Mouse (Mus musculus) MEL (cell line): Measurements from ENCODE around the gene Gm11541. TPM values are rescaled to one million over a fixed set of nuclear protein-coding genes. Genes with fewer than 3 reads are reported as not detected.

ENCODE experiments used
- DNase-seq: peaks from one replicate; pipeline ENCODE4 v3.0.0; 2011; ENCODE audit warnings: low read depth, low spot score
- H3K27ac ChIP-seq: 2 replicates; pipeline ENCODE4 v1.5.1; 2012; ENCODE audit warnings: low read depth, mild to moderate bottlenecking, control low read depth, low read length, moderate library complexity; ENCODE audit not compliant: control insufficient read depth
- H3K27me3 ChIP-seq, 2 experiments: fragments of 150-350 bp in 1 of 2; sonication (generic) in 1 of 2; 2 replicates each; pipeline ENCODE4 v1.6.1; 2012; ENCODE audit warnings: low read length in 2 of 2, mild to moderate bottlenecking in 2 of 2, improper control_type of control experiment in 1 of 2, moderate library complexity in 1 of 2; ENCODE audit not compliant: insufficient read depth in 2 of 2, control insufficient read depth in 1 of 2
- H3K36me3 ChIP-seq, 2 experiments: 2 replicates each; pipeline ENCODE4 v1.6.1; 2012 to 2014; ENCODE audit warnings: low read length in 2 of 2, improper control_type of control experiment in 1 of 2, inconsistent platforms in 1 of 2, mild to moderate bottlenecking in 1 of 2; ENCODE audit not compliant: insufficient read depth in 2 of 2, control insufficient read depth in 1 of 2
- H3K4me1 ChIP-seq, 2 experiments: fragments of 150-350 bp in 1 of 2; sonication (generic) in 1 of 2; 2 replicates each; pipeline ENCODE4 v1.6.1; 2012; ENCODE audit warnings: low read length in 2 of 2, improper control_type of control experiment in 1 of 2, mild to moderate bottlenecking in 1 of 2; ENCODE audit not compliant: insufficient read depth in 2 of 2, control insufficient read depth in 1 of 2
- H3K4me3 ChIP-seq, 2 experiments: fragments of 150-350 bp in 1 of 2; sonication (generic) in 1 of 2; 2 replicates each; pipeline ENCODE4 v1.5.1; 2012; ENCODE audit warnings: low read depth in 2 of 2, low read length in 2 of 2, mild to moderate bottlenecking in 2 of 2, moderate library complexity in 2 of 2, control low read depth in 1 of 2, improper control_type of control experiment in 1 of 2; ENCODE audit not compliant: control insufficient read depth in 1 of 2, insufficient read depth in 1 of 2
- H3K79me2 ChIP-seq: 2 replicates; pipeline ENCODE4 v1.6.1; 2012; ENCODE audit warnings: mild to moderate bottlenecking, low read length, moderate library complexity; ENCODE audit not compliant: control insufficient read depth, poor library complexity, insufficient read depth
- H3K9ac ChIP-seq: 2 replicates; pipeline ENCODE4 v1.6.1; 2012; ENCODE audit warnings: low read depth, mild to moderate bottlenecking, control low read depth, low read length, moderate library complexity; ENCODE audit not compliant: control insufficient read depth, poor library complexity, severe bottlenecking
- H3K9me3 ChIP-seq: fragments of 150-350 bp; sonication (generic); replicated peaks from 2 replicates; pipeline ENCODE4 v1.6.1; 2012; ENCODE audit warnings: mild to moderate bottlenecking, low read length, improper control_type of control experiment, moderate library complexity; ENCODE audit not compliant: insufficient read depth
- CTCF ChIP-seq, 3 experiments: IDR thresholded peaks in 2 of 3; conservative IDR thresholded peaks in 1 of 3; 2 replicates each; pipeline ENCODE4 v1.5.1; 2011 to 2012; ENCODE audit warnings: low read length in 3 of 3, low read depth in 2 of 3, mild to moderate bottlenecking in 2 of 3, improper control_type of control experiment in 1 of 3, inconsistent platforms in 1 of 3, mixed read lengths in 1 of 3, moderate library complexity in 1 of 3; ENCODE audit not compliant: control insufficient read depth in 1 of 3, insufficient read depth in 1 of 3, poor library complexity in 1 of 3, severe bottlenecking in 1 of 3
- E2F4 ChIP-seq: IDR thresholded peaks from 2 replicates; pipeline ENCODE4 v1.6.1; 2011; ENCODE audit warnings: low read depth, low read length, improper control_type of control experiment, borderline replicate concordance
- ETS1 ChIP-seq: IDR thresholded peaks from 2 replicates; pipeline ENCODE4 v1.6.1; 2012; ENCODE audit warnings: low read depth, mild to moderate bottlenecking, inconsistent platforms, low read length, improper control_type of control experiment, moderate library complexity
- GABPA ChIP-seq: IDR thresholded peaks from 2 replicates; pipeline ENCODE4 v1.6.1; 2012; ENCODE audit warnings: low read depth, mild to moderate bottlenecking, inconsistent platforms, low read length, improper control_type of control experiment, moderate library complexity
- JUND ChIP-seq: IDR thresholded peaks from 2 replicates; pipeline ENCODE4 v1.6.1; 2011; ENCODE audit warnings: low read depth, mild to moderate bottlenecking, improper control_type of control experiment, low read length
- KAT2A ChIP-seq: conservative IDR thresholded peaks from 2 replicates; pipeline ENCODE4 v1.6.1; 2012; ENCODE audit warnings: low read depth, low read length, improper control_type of control experiment, inconsistent platforms
- MAZ ChIP-seq: IDR thresholded peaks from 2 replicates; pipeline ENCODE4 v1.6.1; 2012; ENCODE audit warnings: low read depth, mild to moderate bottlenecking, inconsistent platforms, low read length, improper control_type of control experiment
- MYB ChIP-seq: IDR thresholded peaks from 2 replicates; pipeline ENCODE4 v1.6.1; 2011; ENCODE audit warnings: mild to moderate bottlenecking, low read depth, low read length, improper control_type of control experiment
- NELFE ChIP-seq: IDR thresholded peaks from 2 replicates; pipeline ENCODE4 v1.6.1; 2011; ENCODE audit warnings: low read depth, low read length, improper control_type of control experiment
- NRF1 ChIP-seq: IDR thresholded peaks from 2 replicates; pipeline ENCODE4 v1.6.1; 2014; ENCODE audit warnings: low read depth, mild to moderate bottlenecking, inconsistent platforms, low read length, improper control_type of control experiment, moderate library complexity; ENCODE audit not compliant: poor library complexity, insufficient read depth, severe bottlenecking
- POLR2AphosphoS5 ChIP-seq: IDR thresholded peaks from 2 replicates; pipeline ENCODE4 v1.6.1; 2012; ENCODE audit warnings: low read depth, borderline replicate concordance, mild to moderate bottlenecking, inconsistent platforms, low read length, moderate library complexity, mixed read lengths
- RCOR1 ChIP-seq: IDR thresholded peaks from 2 replicates; pipeline ENCODE4 v1.6.1; 2012; ENCODE audit warnings: low read depth, mild to moderate bottlenecking, inconsistent platforms, low read length, improper control_type of control experiment
- TCF12 ChIP-seq: IDR thresholded peaks from 2 replicates; pipeline ENCODE4 v1.6.1; 2014; ENCODE audit warnings: low read depth, mild to moderate bottlenecking, inconsistent platforms, low read length, improper control_type of control experiment, moderate library complexity
- USF1 ChIP-seq: IDR thresholded peaks from 2 replicates; pipeline ENCODE4 v1.6.1; 2014; ENCODE audit warnings: low read depth, mild to moderate bottlenecking, inconsistent platforms, low read length, improper control_type of control experiment, moderate library complexity
- USF2 ChIP-seq, 2 experiments: IDR thresholded peaks; 2 replicates each; pipeline ENCODE4 v1.6.1; 2011 to 2012; ENCODE audit warnings: improper control_type of control experiment in 2 of 2, low read length in 2 of 2, borderline replicate concordance in 1 of 2, inconsistent platforms in 1 of 2, low read depth in 1 of 2, mild to moderate bottlenecking in 1 of 2; ENCODE audit not compliant: insufficient read depth in 1 of 2
- ZC3H11A ChIP-seq: IDR thresholded peaks from 2 replicates; pipeline ENCODE4 v1.6.1; 2012; ENCODE audit warnings: low read depth, mild to moderate bottlenecking, inconsistent platforms, low read length, improper control_type of control experiment
- ZMIZ1 ChIP-seq: IDR thresholded peaks from 2 replicates; pipeline ENCODE4 v1.6.1; 2012; ENCODE audit warnings: low read depth, mild to moderate bottlenecking, inconsistent platforms, low read length, improper control_type of control experiment, moderate library complexity
- polyA plus RNA-seq, 2 experiments: library from polyadenylated mRNA; stranded (reverse) in 1 of 2; unstranded in 1 of 2; fragments of >175 nt in 1 of 2; fragments of >200 nt in 1 of 2; gene quantifications; 2 replicates each; pipeline versions ENCODE4 v1.2.1 to v1.2.4; 2012; ENCODE audit warnings: low replicate concordance in 2 of 2, low read depth in 1 of 2; ENCODE audit not compliant: insufficient read length in 2 of 2, insufficient read depth in 1 of 2, missing spikeins in 1 of 2
- total RNA-seq: library from RNA; depleted of rRNA; stranded (reverse); fragments of 300-350 nt; gene quantifications from 2 replicates; pipeline ENCODE4 v1.2.3, GENCODE M21; 2012

The Gm11541 gene
- total and polyA plus RNA-seq, 3 experiments = not detected

- Histone ChIP-seq H3K27ac (no peak overlapping the region), H3K36me3 (no peaks in the 10 kb centered on the region), H3K4me3 (no peak overlapping the region), H3K4me1 (no peaks in the 10 kb centered on the region), H3K9me3 (no peaks in the 10 kb centered on the region), H3K9ac (no peak overlapping the region), H3K79me2 (no peaks in the 10 kb centered on the region), H3K27me3 (peaks cover 17 to 25% of the 10 kb centered on the region in 2 experiments)
- DNase-seq = no peak
- TF ChIP-seq NRF1 = no peak
- TF ChIP-seq, all 39 proteins: peak for 0
Observed at GRCm38 (mm10) chr11:94715622-94716021, 11.3 kb upstream of the Gm11541 start.

GRCm38 (mm10) chr11:94713246-94713860 lies 9.1 kb upstream of the Gm11541 start:
- Histone ChIP-seq H3K4me3 (no peak overlapping the region), H3K4me1 (no peaks in the 10 kb centered on the region), H3K9me3 (no peaks in the 10 kb centered on the region), H3K27ac (no peak overlapping the region), H3K36me3 (no peaks in the 10 kb centered on the region), H3K9ac (no peak overlapping the region), H3K79me2 (no peaks in the 10 kb centered on the region), H3K27me3 (peaks cover 15 to 28% of the 10 kb centered on the region in 2 experiments)
- DNase-seq = no peak
- TF ChIP-seq ETS1 = no peak
- TF ChIP-seq USF2 (IDR thresholded peaks at IDR 0.05; ENCODE audit: borderline replicate concordance in 1 of 2, insufficient read depth in 1 of 2, low read depth in 1 of 2, low read length in 2 of 2) = no peak
- no peak for TF ChIP-seq MYB
- TF ChIP-seq GABPA = no peak
- TF ChIP-seq TCF12 = no peak
- no peak for TF ChIP-seq KAT2A
- no peak for TF ChIP-seq USF1
- no peak for TF ChIP-seq E2F4
- no peak for TF ChIP-seq RCOR1
- TF ChIP-seq POLR2AphosphoS5 = no peak
- TF ChIP-seq NELFE = no peak
- no peak for TF ChIP-seq JUND
- no peak for TF ChIP-seq ZC3H11A
- no peak for TF ChIP-seq CTCF (IDR thresholded peaks at IDR 0.05 in 2 of 3, conservative IDR thresholded peaks at IDR 0.05 in 1 of 3; ENCODE audit: control insufficient read depth in 1 of 3, insufficient read depth in 1 of 3, low read depth in 2 of 3, low read length in 3 of 3, poor library complexity in 1 of 3, severe bottlenecking in 1 of 3)
- no peak for TF ChIP-seq ZMIZ1
- no peak for TF ChIP-seq MAZ
